Mouse (Mus musculus) heart, postnatal 0 days (tissue): ENCODE data around the gene Zcchc7.

Experiments
- CTCF ChIP-seq: IDR thresholded peaks from 2 replicates; pipeline ENCODE4 v1.5.1; 2016; ENCODE audit warnings: antibody characterized with exemption, control low read depth, low read depth
- EP300 ChIP-seq: IDR thresholded peaks from 2 replicates; pipeline ENCODE4 v1.6.1; 2016; ENCODE audit warnings: antibody characterized with exemption, low read depth

GRCm38 (mm10) chr4:44965175-44965574, 209.5 kb downstream of the Zcchc7 start:
- TF ChIP-seq CTCF = no peak
- no peak for TF ChIP-seq EP300
